Mouse (Mus musculus): ENCODE results near the gene Vmn2r73. TPM values are rescaled to one million over a fixed set of nuclear protein-coding genes. Genes with fewer than 3 reads are reported as not detected.

Gene Vmn2r73
- not detected for total RNA-seq (2023)

GRCm38 (mm10) chr7:85876166-85876565 is at the start of gene Vmn2r73:
TSS of gene Vmn2r73 (minus strand) at chr7:85876266.

Other genes with a start within 250 kb of the Vmn2r73 start
- gene Vmn2r72, start 121.2 kb downstream of the Vmn2r73 start, total RNA-seq (2023): not detected
- not detected for gene Vmn2r74, start 85.4 kb upstream of the Vmn2r73 start, total RNA-seq (2023)